Mouse (Mus musculus) MEL (cell line): ENCODE measurements around the gene Spock1. TPM values are rescaled to one million over a fixed set of nuclear protein-coding genes. Genes with fewer than 3 reads are reported as not detected.

ENCODE experiments used
- DNase-seq: peaks from one replicate; pipeline ENCODE4 v3.0.0; 2011; ENCODE audit warnings: low read depth, low spot score
- H3K27ac ChIP-seq: 2 replicates; pipeline ENCODE4 v1.5.1; 2012; ENCODE audit warnings: low read depth, mild to moderate bottlenecking, control low read depth, low read length, moderate library complexity; ENCODE audit not compliant: control insufficient read depth
- H3K27me3 ChIP-seq, 2 experiments: fragments of 150-350 bp in 1 of 2; sonication (generic) in 1 of 2; 2 replicates each; pipeline ENCODE4 v1.6.1; 2012; ENCODE audit warnings: low read length in 2 of 2, mild to moderate bottlenecking in 2 of 2, improper control_type of control experiment in 1 of 2, moderate library complexity in 1 of 2; ENCODE audit not compliant: insufficient read depth in 2 of 2, control insufficient read depth in 1 of 2
- H3K36me3 ChIP-seq, 2 experiments: 2 replicates each; pipeline ENCODE4 v1.6.1; 2012 to 2014; ENCODE audit warnings: low read length in 2 of 2, improper control_type of control experiment in 1 of 2, inconsistent platforms in 1 of 2, mild to moderate bottlenecking in 1 of 2; ENCODE audit not compliant: insufficient read depth in 2 of 2, control insufficient read depth in 1 of 2
- H3K4me1 ChIP-seq, 2 experiments: fragments of 150-350 bp in 1 of 2; sonication (generic) in 1 of 2; 2 replicates each; pipeline ENCODE4 v1.6.1; 2012; ENCODE audit warnings: low read length in 2 of 2, improper control_type of control experiment in 1 of 2, mild to moderate bottlenecking in 1 of 2; ENCODE audit not compliant: insufficient read depth in 2 of 2, control insufficient read depth in 1 of 2
- H3K4me3 ChIP-seq, 2 experiments: fragments of 150-350 bp in 1 of 2; sonication (generic) in 1 of 2; 2 replicates each; pipeline ENCODE4 v1.5.1; 2012; ENCODE audit warnings: low read depth in 2 of 2, low read length in 2 of 2, mild to moderate bottlenecking in 2 of 2, moderate library complexity in 2 of 2, control low read depth in 1 of 2, improper control_type of control experiment in 1 of 2; ENCODE audit not compliant: control insufficient read depth in 1 of 2, insufficient read depth in 1 of 2
- H3K79me2 ChIP-seq: 2 replicates; pipeline ENCODE4 v1.6.1; 2012; ENCODE audit warnings: mild to moderate bottlenecking, low read length, moderate library complexity; ENCODE audit not compliant: control insufficient read depth, poor library complexity, insufficient read depth
- H3K9ac ChIP-seq: 2 replicates; pipeline ENCODE4 v1.6.1; 2012; ENCODE audit warnings: low read depth, mild to moderate bottlenecking, control low read depth, low read length, moderate library complexity; ENCODE audit not compliant: control insufficient read depth, poor library complexity, severe bottlenecking
- H3K9me3 ChIP-seq: fragments of 150-350 bp; sonication (generic); replicated peaks from 2 replicates; pipeline ENCODE4 v1.6.1; 2012; ENCODE audit warnings: mild to moderate bottlenecking, low read length, improper control_type of control experiment, moderate library complexity; ENCODE audit not compliant: insufficient read depth
- BHLHE40 ChIP-seq: IDR thresholded peaks from 2 replicates; pipeline ENCODE4 v1.6.1; 2012; ENCODE audit warnings: low read depth, mild to moderate bottlenecking, inconsistent platforms, low read length, improper control_type of control experiment, borderline replicate concordance
- E2F4 ChIP-seq: IDR thresholded peaks from 2 replicates; pipeline ENCODE4 v1.6.1; 2011; ENCODE audit warnings: low read depth, low read length, improper control_type of control experiment, borderline replicate concordance
- GABPA ChIP-seq: IDR thresholded peaks from 2 replicates; pipeline ENCODE4 v1.6.1; 2012; ENCODE audit warnings: low read depth, mild to moderate bottlenecking, inconsistent platforms, low read length, improper control_type of control experiment, moderate library complexity
- HCFC1 ChIP-seq: IDR thresholded peaks from 2 replicates; pipeline ENCODE4 v1.6.1; 2012; ENCODE audit warnings: low read depth, mild to moderate bottlenecking, inconsistent platforms, low read length, improper control_type of control experiment, moderate library complexity
- JUND ChIP-seq: IDR thresholded peaks from 2 replicates; pipeline ENCODE4 v1.6.1; 2011; ENCODE audit warnings: low read depth, mild to moderate bottlenecking, improper control_type of control experiment, low read length
- MAX ChIP-seq: IDR thresholded peaks from 2 replicates; pipeline ENCODE4 v1.6.1; 2011; ENCODE audit warnings: low read length, improper control_type of control experiment
- MAZ ChIP-seq: IDR thresholded peaks from 2 replicates; pipeline ENCODE4 v1.6.1; 2012; ENCODE audit warnings: low read depth, mild to moderate bottlenecking, inconsistent platforms, low read length, improper control_type of control experiment
- MXI1 ChIP-seq: IDR thresholded peaks from 2 replicates; pipeline ENCODE4 v1.6.1; 2011; ENCODE audit warnings: mild to moderate bottlenecking, low read depth, low read length, improper control_type of control experiment
- MYB ChIP-seq: IDR thresholded peaks from 2 replicates; pipeline ENCODE4 v1.6.1; 2011; ENCODE audit warnings: mild to moderate bottlenecking, low read depth, low read length, improper control_type of control experiment
- NELFE ChIP-seq: IDR thresholded peaks from 2 replicates; pipeline ENCODE4 v1.6.1; 2011; ENCODE audit warnings: low read depth, low read length, improper control_type of control experiment
- NRF1 ChIP-seq: IDR thresholded peaks from 2 replicates; pipeline ENCODE4 v1.6.1; 2014; ENCODE audit warnings: low read depth, mild to moderate bottlenecking, inconsistent platforms, low read length, improper control_type of control experiment, moderate library complexity; ENCODE audit not compliant: poor library complexity, insufficient read depth, severe bottlenecking
- POLR2A ChIP-seq, 2 experiments: IDR thresholded peaks; 2 replicates each; pipeline ENCODE4 v1.6.1; 2011 to 2012; ENCODE audit warnings: low read length in 2 of 2, mild to moderate bottlenecking in 2 of 2, control low read depth in 1 of 2, improper control_type of control experiment in 1 of 2, low read depth in 1 of 2, moderate library complexity in 1 of 2; ENCODE audit not compliant: control insufficient read depth in 1 of 2, insufficient read depth in 1 of 2, poor library complexity in 1 of 2
- RCOR1 ChIP-seq: IDR thresholded peaks from 2 replicates; pipeline ENCODE4 v1.6.1; 2012; ENCODE audit warnings: low read depth, mild to moderate bottlenecking, inconsistent platforms, low read length, improper control_type of control experiment
- SIN3A ChIP-seq: IDR thresholded peaks from 2 replicates; pipeline ENCODE4 v1.6.1; 2012; ENCODE audit warnings: low read length, improper control_type of control experiment, inconsistent platforms
- TAL1 ChIP-seq: IDR thresholded peaks from 2 replicates; pipeline ENCODE4 v1.6.1; 2012; ENCODE audit warnings: mild to moderate bottlenecking, inconsistent platforms, low read length, moderate library complexity, mixed read lengths
- TBP ChIP-seq: IDR thresholded peaks from 2 replicates; pipeline ENCODE4 v1.8.0; 2011; ENCODE audit warnings: low read depth, low read length, improper control_type of control experiment
- TCF12 ChIP-seq: IDR thresholded peaks from 2 replicates; pipeline ENCODE4 v1.6.1; 2014; ENCODE audit warnings: low read depth, mild to moderate bottlenecking, inconsistent platforms, low read length, improper control_type of control experiment, moderate library complexity
- USF1 ChIP-seq: IDR thresholded peaks from 2 replicates; pipeline ENCODE4 v1.6.1; 2014; ENCODE audit warnings: low read depth, mild to moderate bottlenecking, inconsistent platforms, low read length, improper control_type of control experiment, moderate library complexity
- ZC3H11A ChIP-seq: IDR thresholded peaks from 2 replicates; pipeline ENCODE4 v1.6.1; 2012; ENCODE audit warnings: low read depth, mild to moderate bottlenecking, inconsistent platforms, low read length, improper control_type of control experiment
- ZMIZ1 ChIP-seq: IDR thresholded peaks from 2 replicates; pipeline ENCODE4 v1.6.1; 2012; ENCODE audit warnings: low read depth, mild to moderate bottlenecking, inconsistent platforms, low read length, improper control_type of control experiment, moderate library complexity
- polyA plus RNA-seq, 2 experiments: library from polyadenylated mRNA; stranded (reverse) in 1 of 2; unstranded in 1 of 2; fragments of >175 nt in 1 of 2; fragments of >200 nt in 1 of 2; gene quantifications; 2 replicates each; pipeline versions ENCODE4 v1.2.1 to v1.2.4; 2012; ENCODE audit warnings: low replicate concordance in 2 of 2, low read depth in 1 of 2; ENCODE audit not compliant: insufficient read length in 2 of 2, insufficient read depth in 1 of 2, missing spikeins in 1 of 2
- total RNA-seq: library from RNA; depleted of rRNA; stranded (reverse); fragments of 300-350 nt; gene quantifications from 2 replicates; pipeline ENCODE4 v1.2.3, GENCODE M21; 2012

Gene Spock1
- total and polyA plus RNA-seq, 3 experiments = not detected

DNA sequence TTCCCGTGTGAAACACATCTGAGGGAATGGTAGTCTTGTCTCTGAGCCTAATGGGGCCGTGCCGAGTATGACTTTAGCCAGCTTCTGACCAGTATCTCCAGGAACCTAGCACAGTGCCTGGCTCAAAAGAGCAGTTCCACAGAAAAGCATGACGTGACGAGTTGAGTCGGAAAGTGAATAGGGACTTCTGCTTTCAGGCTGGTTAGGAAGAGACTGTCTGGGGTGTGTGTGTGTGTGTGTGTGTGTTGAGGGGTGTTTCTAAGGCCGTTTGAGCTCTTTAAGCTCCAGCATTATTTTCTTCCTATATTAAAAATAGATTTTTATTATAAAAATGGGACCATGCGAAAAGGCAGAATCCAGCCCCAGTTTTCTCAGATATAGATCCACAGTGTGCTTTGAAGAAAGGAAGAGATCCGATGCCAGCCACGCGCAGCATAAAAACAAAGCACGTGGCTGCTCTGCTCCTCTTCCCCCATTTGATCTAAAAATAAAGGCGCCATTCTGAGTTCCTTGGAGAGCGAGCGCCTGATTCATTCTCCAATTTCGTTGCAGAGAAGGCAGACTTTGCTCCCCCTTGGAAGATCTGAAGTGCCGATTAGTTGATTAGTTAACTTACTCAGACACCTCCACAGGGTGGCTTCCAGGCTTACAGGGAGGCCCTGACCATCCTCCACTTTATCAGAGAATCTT is 288.9 kb downstream of the Spock1 start:
- Histone ChIP-seq H3K9me3 (no peaks in the 10 kb centered on the region), H3K9ac (no peak overlapping the region), H3K27ac (no peak overlapping the region), H3K79me2 (no peaks in the 10 kb centered on the region), H3K27me3 (no peaks in the 10 kb centered on the region), H3K36me3 (no peaks in the 10 kb centered on the region), H3K4me1 (no peaks in the 10 kb centered on the region), H3K4me3 (no peak overlapping the region)
- no peak for TF ChIP-seq TBP
- TF ChIP-seq TCF12 = no peak
- TF ChIP-seq MXI1 = no peak
- no peak for TF ChIP-seq MAZ
- no peak for TF ChIP-seq NRF1
- TF ChIP-seq JUND = no peak
- no peak for TF ChIP-seq HCFC1
- DNase-seq = no peak

DNA sequence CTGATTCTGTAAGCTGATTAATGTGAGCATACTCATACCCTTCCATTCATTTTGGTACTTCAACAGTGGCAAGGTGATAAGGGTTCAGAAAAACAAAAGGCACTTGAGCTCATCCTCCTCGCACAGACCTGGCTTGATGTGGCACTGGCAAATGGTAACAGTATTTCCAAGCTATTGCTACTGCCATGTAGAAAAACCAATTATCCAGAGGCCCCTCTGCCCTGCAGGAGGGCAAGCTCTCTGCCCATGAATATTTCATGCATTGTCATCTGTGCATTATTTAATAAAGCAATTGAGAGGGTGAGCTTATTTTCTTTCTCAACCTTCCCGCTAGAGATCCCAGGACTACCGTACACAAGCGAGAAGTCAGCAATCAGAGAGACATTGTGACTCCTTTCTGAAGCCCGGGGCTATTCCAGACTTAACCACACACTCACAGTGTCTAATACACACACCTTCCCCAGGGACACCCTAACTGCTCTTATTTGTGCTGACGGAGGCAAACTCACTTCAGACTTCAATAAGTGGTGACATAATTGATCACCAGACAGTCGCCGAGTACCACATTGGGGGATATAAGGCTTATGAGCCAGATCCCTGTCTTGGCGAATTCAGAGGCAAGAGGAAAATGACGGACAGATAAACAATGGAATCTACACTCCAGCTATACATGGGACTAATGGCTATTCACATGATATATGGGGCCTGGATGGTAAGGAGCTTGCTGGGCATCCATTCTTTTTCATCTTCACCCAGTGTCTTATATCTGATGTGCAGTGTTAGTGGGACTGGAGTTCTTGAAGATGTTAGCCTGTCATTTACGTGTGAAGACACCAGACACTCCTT is 296.6 kb downstream of the Spock1 start:
- no peaks in the 10 kb centered on the region for H3K4me1 ChIP-seq
- H3K27ac ChIP-seq = no peak overlapping the region
- H3K36me3 ChIP-seq = no peaks in the 10 kb centered on the region
- H3K79me2 ChIP-seq = no peaks in the 10 kb centered on the region
- H3K9ac ChIP-seq = no peak overlapping the region
- DNase-seq = no peak
- TF ChIP-seq ZC3H11A = no peak
- no peak for TF ChIP-seq MAX
- TF ChIP-seq GABPA = no peak
- TF ChIP-seq POLR2A (IDR thresholded peaks at IDR 0.05; ENCODE audit: control insufficient read depth in 1 of 2, insufficient read depth in 1 of 2, low read depth in 1 of 2, low read length in 2 of 2, poor library complexity in 1 of 2) = no peak
- no peak for TF ChIP-seq MYB
- no peak for TF ChIP-seq E2F4
- no peak for TF ChIP-seq SIN3A
- TF ChIP-seq TAL1 = no peak
- no peak for TF ChIP-seq USF1
- TF ChIP-seq TBP = no peak
- no peak for TF ChIP-seq NELFE
- TF ChIP-seq BHLHE40 = no peak
- no peak for TF ChIP-seq ZMIZ1
- no peak for TF ChIP-seq RCOR1
- no peak overlapping the region for H3K4me3 ChIP-seq
- H3K27me3 ChIP-seq = no peaks in the 10 kb centered on the region
- H3K9me3 ChIP-seq = no peaks in the 10 kb centered on the region
